Mouse (Mus musculus) myocyte (in vitro differentiated cells): ENCODE results near the gene D16Ertd472e.

Source experiments
- E2F4 ChIP-seq: IDR thresholded peaks from one replicate; pipeline ENCODE4 v1.6.1; 2011; ENCODE audit warnings: mild to moderate bottlenecking, control low read depth, moderate library complexity; ENCODE audit not compliant: insufficient read depth
- MYOD1 ChIP-seq, 3 experiments: IDR thresholded peaks; one replicate each; pipeline ENCODE4 v1.6.1; 2011; ENCODE audit warnings: control low read depth in 2 of 3, low read depth in 2 of 3, mild to moderate bottlenecking in 2 of 3, moderate library complexity in 1 of 3; ENCODE audit not compliant: insufficient read length in 2 of 3, control insufficient read depth in 1 of 3
- POLR2A ChIP-seq: IDR thresholded peaks from one replicate; pipeline ENCODE4 v1.6.1; 2011; ENCODE audit warnings: low read depth, mild to moderate bottlenecking, control low read depth, moderate library complexity; ENCODE audit not compliant: insufficient read length
- REST ChIP-seq: IDR thresholded peaks from one replicate; pipeline ENCODE4 v1.6.1; 2011; ENCODE audit warnings: mild to moderate bottlenecking, control low read depth, moderate library complexity; ENCODE audit not compliant: insufficient read depth, insufficient read length
- SRF ChIP-seq: IDR thresholded peaks from one replicate; pipeline ENCODE4 v1.6.1; 2011; ENCODE audit warnings: low read depth; ENCODE audit not compliant: control insufficient read depth, insufficient read length

- TF ChIP-seq REST = no peak
- no peak for TF ChIP-seq E2F4
- no peak for TF ChIP-seq POLR2A
- peak; percentile 88 to 100 (median 95) for TF ChIP-seq MYOD1 (IDR thresholded peaks at IDR 0.05; ENCODE audit: control insufficient read depth in 1 of 3, insufficient read length in 2 of 3, low read depth in 2 of 3)
- no peak for TF ChIP-seq SRF
Observed at GRCm38 (mm10) chr16:78583968-78584367, 7.5 kb upstream of the D16Ertd472e start.
